Comparison of ENCODE assay signal across 8 mouse cellular contexts in the genomic region with DNA sequence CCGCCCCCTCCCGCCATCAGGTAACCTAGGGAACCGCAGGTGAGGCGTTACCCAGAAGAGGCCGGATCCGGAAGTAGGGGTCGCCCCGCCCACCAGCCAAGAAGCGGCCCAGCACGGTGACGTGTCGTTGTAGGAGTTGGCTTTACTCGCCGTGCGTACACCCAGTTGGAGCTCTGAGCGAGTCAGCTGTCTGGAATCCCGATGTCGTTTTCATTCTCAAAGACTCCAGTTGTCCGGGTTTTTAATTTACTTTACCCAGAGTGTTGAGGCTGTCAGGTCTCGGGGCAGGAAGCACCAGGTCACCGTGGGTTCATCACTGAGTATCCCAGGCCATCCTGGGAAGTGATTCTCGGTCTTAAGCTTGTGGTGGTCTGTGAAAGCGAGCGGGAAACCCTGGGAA. TPM values are rescaled to one million over a fixed set of nuclear protein-coding genes. Genes with fewer than 3 reads are reported as not detected.
DNase-seq lines count a peak whose midpoint lies in the region; ATAC-seq and TF ChIP-seq lines count a peak whose summit lies in the region.

No protein-coding gene starts in this region.

- no peak for TF ChIP-seq EP300 in CH12.LX (IDR thresholded peaks at IDR 0.05; ENCODE audit: low read length)

- peak overlapping the region; percentile 82 for H3K27ac ChIP-seq in CH12.LX (ENCODE audit: insufficient read depth, low read depth)
- H3K27ac ChIP-seq in forebrain, embryonic 11.5 days (ENCODE audit: low read depth, low read length) = peak overlapping the region; percentile 73
- peak overlapping the region; percentile 95 for H3K27ac ChIP-seq in heart, embryonic 16.5 days (ENCODE audit: low read length)
- peak overlapping the region; percentile 96 for H3K27ac ChIP-seq in liver, embryonic 15.5 days (replicated peaks)
- H3K27ac ChIP-seq in neural tube, embryonic 12.5 days = peak overlapping the region; percentile 60

- dilution Hi-C loops in CH12.LX (cut with MboI; ENCODE audit: extremely low pct_ligation_motif_present, extremely low pct_unique_long_range_greater_than_20kb, low sequenced_read_pairs) = no loop called here

- H3K9ac ChIP-seq in CH12.LX (ENCODE audit: insufficient read depth, low read depth) = peak overlapping the region; percentile 80
- H3K9ac ChIP-seq in forebrain, embryonic 11.5 days (ENCODE audit: low read length) = peak overlapping the region; percentile 52
- peak overlapping the region; percentile 76 for H3K9ac ChIP-seq in heart, embryonic 16.5 days (ENCODE audit: low read length)
- H3K9ac ChIP-seq in liver, embryonic 15.5 days = peak overlapping the region; percentile 99
- H3K9ac ChIP-seq in neural tube, embryonic 12.5 days = peak overlapping the region; percentile 47

- peak overlapping the region; percentile 100 for H3K4me2 ChIP-seq in CH12.LX (ENCODE audit: insufficient read depth, low read depth, poor library complexity, severe bottlenecking)
- H3K4me2 ChIP-seq in forebrain, embryonic 11.5 days (ENCODE audit: low read depth, low read length, severe bottlenecking) = peak overlapping the region; percentile 58
- H3K4me2 ChIP-seq in heart, embryonic 16.5 days (ENCODE audit: low read depth, low read length) = peak overlapping the region; percentile 81
- H3K4me2 ChIP-seq in liver, embryonic 15.5 days = peak overlapping the region; percentile 84
- H3K4me2 ChIP-seq in neural tube, embryonic 12.5 days (replicated peaks) = peak overlapping the region; percentile 70

- no peak for TF ChIP-seq CTCF in CH12.LX (conservative IDR thresholded peaks at IDR 0.05 in 1 of 2, IDR thresholded peaks at IDR 0.05 in 1 of 2; ENCODE audit: low read depth in 2 of 2, low read length in 2 of 2)

- peak; percentile 93 for TF ChIP-seq POLR2A in CH12.LX (IDR thresholded peaks at IDR 0.05; ENCODE audit: low read depth, low read length)

- peaks cover 28% of the 10 kb centered on the region for H3K79me2 ChIP-seq in CH12.LX (replicated peaks; ENCODE audit: control insufficient read depth, extremely low read depth, insufficient read depth, poor library complexity, severe bottlenecking)

- WGBS in forebrain, embryonic 11.5 days = under 1% methylated on average over 24 of the region's 24 CpGs
- 1% methylated on average over 24 of the region's 24 CpGs for WGBS in heart, embryonic 16.5 days
- WGBS in liver, embryonic 15.5 days (ENCODE audit: insufficient replicate concordance) = 2% methylated on average over 24 of the region's 24 CpGs
- 1% methylated on average over 24 of the region's 24 CpGs for WGBS in neural tube, embryonic 12.5 days

- peak; percentile 91 for ATAC-seq in forebrain, embryonic 11.5 days (replicated peaks; ENCODE audit: low FRiP score)
- peak; percentile 93 for ATAC-seq in heart, embryonic 16.5 days (replicated peaks; ENCODE audit: extremely low read depth, insufficient read depth, low FRiP score)
- peak; percentile 86 for ATAC-seq in liver, embryonic 15.5 days (ENCODE audit: insufficient read depth)
- ATAC-seq in neural tube, embryonic 12.5 days (ENCODE audit: low FRiP score, low read depth) = peak; percentile 90

- H3K4me3 ChIP-seq in CH12.LX (replicated peaks in 1 of 3; ENCODE audit: low read depth in 2 of 3, low read length in 2 of 3, poor library complexity in 1 of 3) = peak overlapping the region; percentile 70 to 100 (median 71)
- peak overlapping the region; percentile 29 for H3K4me3 ChIP-seq in forebrain, embryonic 11.5 days (ENCODE audit: low read depth, low read length)
- peak overlapping the region; percentile 51 for H3K4me3 ChIP-seq in heart, embryonic 16.5 days (ENCODE audit: low read length)
- peak overlapping the region; percentile 100 for H3K4me3 ChIP-seq in liver, embryonic 15.5 days (replicated peaks)
- H3K4me3 ChIP-seq in neural tube, embryonic 12.5 days = peak overlapping the region; percentile 32

- H3K27me3 ChIP-seq in CH12.LX (replicated peaks) = no peaks in the 10 kb centered on the region
- no peaks in the 10 kb centered on the region for H3K27me3 ChIP-seq in forebrain, embryonic 11.5 days (ENCODE audit: control insufficient read depth, insufficient read depth, low read length)
- H3K27me3 ChIP-seq in heart, embryonic 16.5 days (ENCODE audit: control insufficient read depth, insufficient read depth, low read length) = no peaks in the 10 kb centered on the region
- H3K27me3 ChIP-seq in liver, embryonic 15.5 days = no peaks in the 10 kb centered on the region
- H3K27me3 ChIP-seq in neural tube, embryonic 12.5 days (replicated peaks) = no peaks in the 10 kb centered on the region

- H3K4me1 ChIP-seq in CH12.LX (ENCODE audit: control insufficient read depth in 1 of 2, insufficient read depth in 2 of 2) = peaks cover 0 to 25% of the 10 kb centered on the region in 2 experiments; a peak in 3 of 4 replicates
- H3K4me1 ChIP-seq in forebrain, embryonic 11.5 days (replicated peaks; ENCODE audit: control insufficient read depth, insufficient read depth, low read length) = peaks cover 7% of the 10 kb centered on the region
- peaks cover 22% of the 10 kb centered on the region for H3K4me1 ChIP-seq in heart, embryonic 16.5 days (ENCODE audit: control insufficient read depth, insufficient read depth, low read length)
- H3K4me1 ChIP-seq in liver, embryonic 15.5 days (replicated peaks) = peaks cover 37% of the 10 kb centered on the region
- peaks cover 32% of the 10 kb centered on the region for H3K4me1 ChIP-seq in neural tube, embryonic 12.5 days

- in situ Hi-C loops in CH12.LX (cut with MboI; ENCODE audit: low pct_ligation_motif_present, low pct_unique_long_range_greater_than_20kb, low sequenced_read_pairs) = loop anchor here (5.0 kb wide), 1 partner anchor 33 kb away; no protein-coding TSS in a partner anchor

- DNase-seq in CH12.LX (ENCODE audit: extremely low read depth) = peak; percentile 98
- DNase-seq in c-Kit-positive CD71-positive TER-119-negative erythroid progenitor cells, embryonic 14.5 days (ENCODE audit: low read depth) = peak; percentile 91
- DNase-seq in forebrain, embryonic 11.5 days (ENCODE audit: low spot score) = peak; percentile 97
- peak; percentile 98 for DNase-seq in kidney, postnatal 36 days
- peak; percentile 93 for DNase-seq in telencephalon, adult 2 months (ENCODE audit: low read depth, low spot score)

- peaks cover 0 to 12% of the 10 kb centered on the region in 2 experiments for H3K36me3 ChIP-seq in CH12.LX (replicated peaks in 1 of 2; ENCODE audit: control insufficient read depth in 1 of 2, insufficient read depth in 1 of 2, low read length in 1 of 2)
- H3K36me3 ChIP-seq in forebrain, embryonic 11.5 days (ENCODE audit: control insufficient read depth, insufficient read depth, low read length) = no peaks in the 10 kb centered on the region
- H3K36me3 ChIP-seq in heart, embryonic 16.5 days (ENCODE audit: control insufficient read depth, insufficient read depth) = no peaks in the 10 kb centered on the region
- H3K36me3 ChIP-seq in liver, embryonic 15.5 days (replicated peaks) = no peaks in the 10 kb centered on the region
- H3K36me3 ChIP-seq in neural tube, embryonic 12.5 days = no peaks in the 10 kb centered on the region

- peaks cover 5% of the 10 kb centered on the region for H3K9me3 ChIP-seq in CH12.LX (replicated peaks; ENCODE audit: low read length)
- no peaks in the 10 kb centered on the region for H3K9me3 ChIP-seq in forebrain, embryonic 11.5 days (ENCODE audit: control insufficient read depth, low read length)
- no peaks in the 10 kb centered on the region for H3K9me3 ChIP-seq in heart, embryonic 16.5 days (replicated peaks; ENCODE audit: control insufficient read depth, low read length)
- H3K9me3 ChIP-seq in liver, embryonic 15.5 days (replicated peaks) = no peaks in the 10 kb centered on the region
- H3K9me3 ChIP-seq in neural tube, embryonic 12.5 days = no peaks in the 10 kb centered on the region

- TF ChIP-seq RAD21 in CH12.LX (IDR thresholded peaks at IDR 0.05; ENCODE audit: low read depth, low read length) = no peak

TF ChIP-seq in CH12.LX, 34 proteins besides CTCF, POLR2A, EP300 and RAD21 (continues in another document):
- TF ChIP-seq NELFE (IDR thresholded peaks at IDR 0.05; ENCODE audit: low read depth, low read length) = peak; percentile 89
- TF ChIP-seq ZC3H11A (IDR thresholded peaks at IDR 0.05; ENCODE audit: low read depth, low read length) = no peak
- 0 out of 2 replicates have a peak, but pooled peaks have one; percentile 4 for TF ChIP-seq BHLHE40 (IDR thresholded peaks at IDR 0.05; ENCODE audit: low read depth, low read length)
- 0 out of 2 replicates have a peak, but pooled peaks have one; percentile 57 for TF ChIP-seq RCOR1 (conservative IDR thresholded peaks at IDR 0.05; ENCODE audit: low read depth, low read length)
- TF ChIP-seq MXI1 (IDR thresholded peaks at IDR 0.05; ENCODE audit: low read depth, low read length) = peak; percentile 80; the same call in 1 of the 2 replicates
- no peak for TF ChIP-seq GABPA (IDR thresholded peaks at IDR 0.05; ENCODE audit: insufficient replicate concordance, low read depth, low read length)
- peak; percentile 59; the same call in 1 of the 2 replicates for TF ChIP-seq MEF2A (IDR thresholded peaks at IDR 0.05; ENCODE audit: borderline replicate concordance, low read depth, low read length)
- peak; percentile 39; the same call in 1 of the 2 replicates for TF ChIP-seq POLR2AphosphoS2 (IDR thresholded peaks at IDR 0.05; ENCODE audit: low read depth, low read length)
- no peak for TF ChIP-seq MAFK (IDR thresholded peaks at IDR 0.05; ENCODE audit: insufficient replicate concordance, low read length)
- no peak for TF ChIP-seq USF1 (IDR thresholded peaks at IDR 0.05; ENCODE audit: low read depth, low read length)
- TF ChIP-seq ZNF384 (IDR thresholded peaks at IDR 0.05; ENCODE audit: low read depth, low read length) = no peak
- peak; percentile 88 for TF ChIP-seq TBP (conservative IDR thresholded peaks at IDR 0.05; ENCODE audit: low read depth, low read length)
- peak; percentile 75 for TF ChIP-seq HCFC1 (IDR thresholded peaks at IDR 0.05; ENCODE audit: low read depth, low read length)
- TF ChIP-seq KAT2A (IDR thresholded peaks at IDR 0.05; ENCODE audit: insufficient replicate concordance, low read length) = peak; percentile 76; the same call in 1 of the 2 replicates
- peak; percentile 92 for TF ChIP-seq ELF1 (IDR thresholded peaks at IDR 0.05; ENCODE audit: low read depth, low read length)
- TF ChIP-seq JUND (conservative IDR thresholded peaks at IDR 0.05; ENCODE audit: low read depth, low read length) = no peak
- TF ChIP-seq MAX (IDR thresholded peaks at IDR 0.05; ENCODE audit: low read length) = peak; percentile 68
- TF ChIP-seq TCF12 (IDR thresholded peaks at IDR 0.05; ENCODE audit: low read depth, low read length) = peak; percentile 85

RNA-seq across cellular contexts. Expression of gene Tm9sf2, which starts 2.0 kb away (rescaled TPM):
- 49.2 and 59.6 TPM in 2 replicates for total RNA-seq in CH12.LX (2012; rRNA removed)
- total RNA-seq in CH12.LX (2014; rRNA removed) = 108 and 119 TPM in 2 replicates
- 73.1 and 85.5 TPM in 2 replicates for polyA plus RNA-seq in CH12.LX (2012; ENCODE audit: insufficient read length, low read depth)
- polyA plus RNA-seq in forebrain, embryonic 11.5 days (2014; fragmentation: Nextera tagmentation; extraction: Ambion mirVana) = 125 and 130 TPM in 2 replicates
- 129 and 135 TPM in 2 replicates for polyA plus RNA-seq in heart, embryonic 16.5 days (2015; fragmentation: Nextera tagmentation; extraction: Ambion mirVana)
- 72.6 and 75.0 TPM in 2 replicates for polyA plus RNA-seq in liver, embryonic 15.5 days (2015; fragmentation: Nextera tagmentation; extraction: Ambion mirVana)
- 118 and 124 TPM in 2 replicates for polyA plus RNA-seq in neural tube, embryonic 12.5 days (2016; fragmentation: Nextera tagmentation; extraction: Ambion mirVana)

Comparison
In these comparisons a context has a peak if more than half of its experiments do, and no peak if none do; other contexts are left out.
1. Peak in every context shown above with its lines: DNase-seq, ATAC-seq, H3K4me3 ChIP-seq and H3K27ac ChIP-seq.
2. H3K4me3 ChIP-seq: peak in every context shown above with its lines; median percentile 100 in liver, embryonic 15.5 days; 71 in CH12.LX; 51 in heart, embryonic 16.5 days; 32 in neural tube, embryonic 12.5 days; 29 in forebrain, embryonic 11.5 days.
3. H3K9ac ChIP-seq: peak in every context shown above with its lines; median percentile 99 in liver, embryonic 15.5 days; 80 in CH12.LX; 76 in heart, embryonic 16.5 days; 52 in forebrain, embryonic 11.5 days; 47 in neural tube, embryonic 12.5 days.